Mouse (Mus musculus) urinary bladder, postnatal 4 days (tissue): ENCODE results near the gene Otx1.
A peak's percentile ranks its signal among the peaks of the same experiment; 100 is the strongest.

Source experiments
- DNase-seq, 2 experiments: peaks; one replicate each; pipeline ENCODE4 v3.0.0; 2021 to 2022; ENCODE audit warnings: low spot score in 2 of 2

Otx1 gene

DNA sequence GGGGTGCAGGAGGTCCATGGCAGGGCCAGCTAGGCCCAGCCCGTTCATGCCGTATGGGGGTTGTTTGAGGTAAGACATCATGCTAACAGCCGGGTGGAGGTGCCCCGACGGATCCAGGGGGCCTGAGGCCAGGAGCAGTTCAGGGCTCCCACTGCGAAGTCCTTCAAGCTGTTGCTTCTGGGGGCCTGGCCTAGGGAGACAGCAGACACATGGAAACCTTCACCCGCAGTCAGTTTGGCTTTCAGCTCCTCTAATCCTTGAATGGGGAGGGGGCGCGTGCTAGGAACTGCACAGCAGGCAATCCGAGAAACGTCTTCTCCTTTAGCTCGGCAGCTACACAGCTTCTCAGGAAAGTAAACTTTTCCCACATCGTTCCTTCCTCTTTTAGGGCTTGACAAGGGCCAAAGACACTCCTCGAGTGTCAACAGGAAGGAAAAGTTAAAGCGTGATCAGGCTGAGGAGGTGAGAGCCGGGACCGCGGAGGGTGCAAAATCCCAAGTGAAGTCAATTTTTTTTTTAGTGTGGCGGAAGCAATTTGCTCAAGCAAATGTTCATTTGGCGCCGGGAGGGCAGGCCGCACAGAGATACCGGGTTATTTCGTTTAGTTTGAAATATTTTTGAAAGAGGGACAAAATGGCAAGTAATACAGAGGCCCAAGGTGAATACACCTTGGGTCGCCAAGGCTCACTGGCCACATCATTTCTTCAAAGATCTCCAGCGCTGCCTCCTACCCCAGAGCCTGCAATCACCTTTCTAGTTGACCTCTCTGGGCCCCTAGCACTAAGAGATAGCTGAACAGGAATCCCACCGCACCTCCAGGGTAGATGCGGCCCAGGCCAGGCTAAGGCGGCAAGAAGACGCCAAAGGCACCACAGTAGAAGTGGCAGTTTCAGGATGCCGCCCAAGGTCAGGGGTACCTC is 3.0 kb downstream of the Otx1 start:
- DNase-seq, result no peak

GRCm38 (mm10) chr11:21998141-21999047 is 4.3 kb downstream of the Otx1 start:
- DNase-seq, result no peak

GRCm38 (mm10) chr11:21997561-21998140 is 5.0 kb downstream of the Otx1 start:
- DNase-seq, result no peak

- no peak for DNase-seq
Observed at GRCm38 (mm10) chr11:21996661-21997560, 5.8 kb downstream of the Otx1 start.

GRCm38 (mm10) chr11:21996325-21996647 is 6.4 kb downstream of the Otx1 start:
- DNase-seq, result no peak

GRCm38 (mm10) chr11:21995534-21996324 is 7.0 kb downstream of the Otx1 start:
- DNase-seq, result no peak

- DNase-seq, result no peak
Observed at GRCm38 (mm10) chr11:21994377-21995370, 8.0 kb downstream of the Otx1 start.

DNA sequence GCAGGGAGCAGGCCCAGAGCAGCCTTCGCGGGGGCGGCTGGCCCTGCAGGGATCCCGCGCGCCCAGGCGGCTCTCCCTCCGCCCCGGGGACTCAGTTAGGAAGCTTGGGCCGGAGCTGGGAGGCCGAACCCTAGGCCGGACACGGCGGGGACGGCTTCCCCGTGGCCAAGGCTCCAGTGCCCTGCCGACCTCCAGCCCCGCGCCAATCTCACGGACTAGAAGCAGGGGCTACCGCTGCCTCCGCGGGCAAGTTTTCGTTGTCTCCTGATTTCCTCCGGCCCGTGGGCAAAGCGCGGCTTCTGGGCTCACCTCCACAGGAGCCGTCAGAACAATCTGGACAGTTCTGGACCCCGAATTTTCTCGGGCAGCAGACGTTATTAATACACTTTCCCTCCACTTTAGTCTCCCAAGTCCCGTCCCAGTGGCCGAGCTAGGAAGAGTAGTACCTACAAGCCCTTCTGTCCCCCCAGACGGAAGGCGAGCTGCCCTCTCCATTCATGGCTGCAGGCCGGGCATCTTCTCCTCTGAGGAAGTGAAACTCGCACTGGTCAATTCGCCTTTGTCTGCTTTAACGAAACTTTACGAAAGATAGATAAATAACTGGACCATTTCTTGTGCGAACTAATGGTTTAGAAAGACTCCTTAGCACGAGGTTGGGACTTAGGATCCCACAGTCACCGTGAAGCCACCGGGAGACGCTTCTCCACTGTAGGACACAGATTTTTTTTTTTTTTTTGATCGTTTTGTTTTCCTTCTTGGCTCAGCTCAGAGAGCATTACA is 8.9 kb downstream of the Otx1 start:
- DNase-seq, result peak in 1 of 2 experiments; percentile 38

- no peak for DNase-seq
Observed at GRCm38 (mm10) chr11:21992761-21993596, 9.7 kb downstream of the Otx1 start.

GRCm38 (mm10) chr11:21988398-21988946 is 14.2 kb downstream of the Otx1 start:
- no peak for DNase-seq

DNA sequence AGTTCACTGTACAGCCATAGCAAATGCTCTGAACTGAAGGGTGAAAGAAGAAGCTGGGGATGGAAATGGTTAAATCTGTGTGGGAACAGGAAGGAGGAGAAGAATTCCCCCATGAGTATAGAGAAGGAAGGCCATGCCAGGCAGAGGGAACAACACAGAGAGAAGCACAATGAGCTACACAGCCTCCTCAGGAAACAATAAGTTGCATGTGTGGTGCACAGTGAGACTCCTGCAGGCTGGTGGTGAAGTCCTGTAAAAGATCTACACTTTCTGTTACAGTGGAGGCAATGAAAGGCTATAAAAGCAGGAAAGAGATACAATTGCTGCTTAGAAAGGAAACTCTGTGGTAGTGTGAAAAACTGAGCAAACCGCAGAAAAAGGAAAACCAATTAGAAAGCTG is 17.6 kb downstream of the Otx1 start:
- DNase-seq, result no peak

- no peak for DNase-seq
Observed at GRCm38 (mm10) chr11:21974005-21974531, 28.6 kb downstream of the Otx1 start.

DNA sequence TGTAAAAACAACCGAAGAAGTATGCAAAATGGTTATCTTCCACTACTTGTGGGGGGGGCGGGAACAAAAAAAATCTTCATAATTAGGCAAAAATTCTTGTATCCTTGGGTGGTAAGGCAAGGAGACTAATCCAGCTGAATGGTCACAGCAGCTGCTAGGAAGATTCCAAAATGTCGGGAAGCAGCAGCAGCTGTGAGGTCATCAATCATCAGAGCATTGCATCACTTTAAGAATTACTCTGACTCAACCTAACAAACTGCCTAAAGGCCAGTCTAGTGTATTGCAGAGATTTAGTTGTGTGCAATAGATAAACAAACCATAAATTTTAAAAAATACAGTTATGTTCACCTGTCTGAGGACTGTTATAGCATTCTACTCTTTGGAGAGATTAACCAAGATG is 29.1 kb downstream of the Otx1 start:
- DNase-seq, result no peak

DNA sequence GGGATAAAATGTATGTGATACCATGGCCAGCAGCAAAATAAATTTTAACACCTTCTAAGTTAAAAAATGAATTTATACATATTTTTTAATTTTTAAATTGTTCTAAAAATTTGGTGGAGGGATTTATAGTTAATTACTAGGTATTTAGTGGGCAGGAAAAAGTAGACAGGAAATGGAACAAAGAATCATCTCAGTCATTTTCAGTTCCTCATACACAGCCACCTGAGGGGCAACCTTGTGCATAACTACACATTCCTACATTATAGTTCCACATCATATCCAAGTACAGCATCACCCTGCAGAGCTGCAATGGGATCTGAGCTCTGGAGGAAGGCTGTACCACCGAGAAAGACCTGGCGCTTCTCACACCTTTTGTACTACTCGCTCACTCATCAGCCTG is 33.8 kb downstream of the Otx1 start:
- DNase-seq, result no peak

- no peak for DNase-seq
Observed at GRCm38 (mm10) chr11:21955167-21955566, 47.5 kb downstream of the Otx1 start.

DNA sequence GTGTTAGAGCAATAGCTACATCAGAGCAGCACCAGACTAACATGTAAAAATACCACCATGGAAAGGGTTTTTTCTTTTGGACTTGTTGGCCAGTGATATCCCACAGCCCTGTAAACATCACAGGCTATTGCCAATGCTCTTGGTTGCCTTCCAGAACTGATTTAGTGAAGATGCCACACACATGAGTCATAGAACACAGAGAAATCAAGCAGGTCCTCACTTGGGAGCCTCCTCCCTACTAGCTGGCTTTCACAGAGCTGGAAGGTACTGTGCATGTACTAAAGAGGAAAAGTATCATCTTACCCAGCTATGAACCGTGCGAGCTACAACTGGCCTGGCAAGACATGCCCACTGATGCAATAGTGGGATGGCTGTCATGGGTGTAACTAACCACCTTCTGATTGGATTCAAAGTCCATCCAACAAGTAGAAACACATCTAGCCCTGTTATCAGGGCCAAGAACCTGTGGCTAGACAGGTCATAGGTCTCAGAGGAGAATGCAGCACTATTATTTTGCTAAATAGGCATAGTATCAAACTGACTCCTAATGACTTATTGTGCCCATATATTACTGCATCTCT is 51.0 kb downstream of the Otx1 start:
- no peak for DNase-seq

GRCm38 (mm10) chr11:21950094-21950493 is 52.6 kb downstream of the Otx1 start:
- DNase-seq, result no peak
